Mouse (Mus musculus): Measurements from ENCODE around the gene Taf11. TPM values are rescaled to one million over a fixed set of nuclear protein-coding genes. Genes with fewer than 3 reads are reported as not detected.
A peak's percentile ranks its signal among the peaks of the same experiment; 100 is the strongest.

The Taf11 gene
- polyA plus RNA-seq, 1 experiment from 2014 or later = 20.6 TPM

GRCm38 (mm10) chr17:27871851-27872250 lies 37.8 kb downstream of the Taf11 start:
- Histone ChIP-seq H3K36me3 (ENCODE audit: control insufficient read depth, insufficient read depth) (no peaks in the 10 kb centered on the region), H3K9me3 (replicated peaks; ENCODE audit: control insufficient read depth, low read length) (no peaks in the 10 kb centered on the region), H3K27ac (ENCODE audit: low read length) (no peak overlapping the region), H3K4me1 (ENCODE audit: control insufficient read depth, low read depth, low read length) (peaks cover 18% of the 10 kb centered on the region), H3K4me2 (ENCODE audit: low read depth, low read length) (no peak overlapping the region), H3K4me3 (ENCODE audit: low read depth, low read length) (no peak overlapping the region), H3K27me3 (ENCODE audit: control insufficient read depth, insufficient read depth, low read depth, low read length) (no peaks in the 10 kb centered on the region), H3K9ac (ENCODE audit: low read depth, low read length) (no peak overlapping the region)
- no peak for ATAC-seq (ENCODE audit: low read depth)
- 76% methylated on average over 3 of the region's 3 CpGs for WGBS (ENCODE audit: insufficient replicate concordance)

DNA sequence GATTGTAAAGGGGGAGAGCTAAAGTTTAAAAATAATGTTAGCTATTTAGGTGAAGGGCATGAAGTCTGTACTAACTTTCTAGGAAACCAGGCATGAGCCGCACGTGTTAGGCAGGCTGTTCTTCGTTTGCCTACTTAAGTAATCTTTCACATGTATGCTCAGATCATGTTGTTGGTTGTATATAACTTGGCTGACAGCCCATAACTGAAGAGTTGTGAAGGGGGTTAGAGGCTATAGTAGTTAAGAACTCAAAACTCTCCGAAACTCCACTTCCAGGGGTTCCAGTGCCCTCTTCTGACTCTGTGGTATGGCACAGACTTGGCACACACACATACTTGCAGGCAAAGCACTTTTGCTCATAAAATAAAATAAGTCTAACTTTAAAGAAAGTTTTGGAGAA lies 42.9 kb downstream of the Taf11 start:
- Histone ChIP-seq H3K27ac (ENCODE audit: low read length) (no peak overlapping the region), H3K4me3 (ENCODE audit: low read depth, low read length) (no peak overlapping the region), H3K9me3 (replicated peaks; ENCODE audit: control insufficient read depth, low read length) (no peaks in the 10 kb centered on the region), H3K9ac (ENCODE audit: low read depth, low read length) (no peak overlapping the region), H3K4me1 (ENCODE audit: control insufficient read depth, low read depth, low read length) (no peaks in the 10 kb centered on the region; the same call in 1 of the 2 replicates), H3K27me3 (ENCODE audit: control insufficient read depth, insufficient read depth, low read depth, low read length) (no peaks in the 10 kb centered on the region), H3K36me3 (ENCODE audit: control insufficient read depth, insufficient read depth) (no peaks in the 10 kb centered on the region), H3K4me2 (ENCODE audit: low read depth, low read length) (no peak overlapping the region)
- ATAC-seq (ENCODE audit: low read depth) = no peak
- WGBS (ENCODE audit: insufficient replicate concordance) = 75% methylated on average over 4 of the region's 4 CpGs

DNA sequence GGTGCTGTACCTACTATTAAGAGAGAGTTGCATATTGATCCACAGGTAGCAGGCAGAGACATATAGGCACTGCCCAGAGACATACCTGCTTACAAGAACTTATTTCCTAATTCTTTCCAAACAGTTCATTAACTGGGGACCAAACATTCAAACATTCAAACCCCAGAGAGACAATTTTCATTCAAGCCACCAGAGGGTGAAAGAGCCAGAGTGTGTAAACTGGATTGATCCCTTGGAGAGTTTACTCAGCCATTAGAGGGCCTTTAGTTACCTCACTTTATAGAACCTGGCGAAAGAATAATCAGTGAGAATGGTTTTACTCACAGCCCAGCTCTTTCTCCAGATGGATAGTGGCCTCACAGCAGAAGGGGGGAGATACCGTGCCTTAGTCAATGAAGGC lies 44.2 kb downstream of the Taf11 start:
- Histone ChIP-seq H3K36me3 (ENCODE audit: control insufficient read depth, insufficient read depth) (no peaks in the 10 kb centered on the region), H3K9ac (ENCODE audit: low read depth, low read length) (no peak overlapping the region), H3K9me3 (replicated peaks; ENCODE audit: control insufficient read depth, low read length) (no peaks in the 10 kb centered on the region), H3K4me3 (ENCODE audit: low read depth, low read length) (no peak overlapping the region), H3K27ac (ENCODE audit: low read length) (no peak overlapping the region), H3K4me2 (ENCODE audit: low read depth, low read length) (no peak overlapping the region), H3K27me3 (ENCODE audit: control insufficient read depth, insufficient read depth, low read depth, low read length) (no peaks in the 10 kb centered on the region), H3K4me1 (ENCODE audit: control insufficient read depth, low read depth, low read length) (no peaks in the 10 kb centered on the region; the same call in 1 of the 2 replicates)
- WGBS (ENCODE audit: insufficient replicate concordance) = 62% methylated on average over 2 of the region's 2 CpGs
- no peak for ATAC-seq (ENCODE audit: low read depth)

DNA sequence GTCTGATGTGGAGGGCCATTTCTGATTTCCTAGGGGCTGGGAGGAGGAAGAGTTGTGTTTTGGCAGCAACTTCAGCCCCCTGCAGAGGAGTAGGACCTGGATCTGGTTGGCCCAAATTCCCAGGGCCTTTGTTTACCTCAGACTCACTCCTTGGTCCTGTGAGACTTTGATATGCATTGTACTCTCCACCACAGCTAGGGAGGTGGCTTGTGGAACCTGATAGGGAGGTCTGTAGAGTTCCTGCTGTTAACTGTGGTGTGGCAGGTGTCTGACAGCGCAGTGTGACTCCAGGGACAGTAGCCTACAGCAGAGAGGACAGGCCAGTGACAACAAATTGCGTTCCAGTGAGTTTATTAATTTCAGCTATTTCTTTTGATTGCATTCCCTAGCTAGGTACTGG lies 50.5 kb downstream of the Taf11 start:
- Histone ChIP-seq H3K9me3 (replicated peaks; ENCODE audit: control insufficient read depth, low read length) (no peaks in the 10 kb centered on the region), H3K27me3 (ENCODE audit: control insufficient read depth, insufficient read depth, low read depth, low read length) (no peaks in the 10 kb centered on the region), H3K36me3 (ENCODE audit: control insufficient read depth, insufficient read depth) (peaks cover 3% of the 10 kb centered on the region; the same call in 1 of the 2 replicates), H3K27ac (ENCODE audit: low read length) (peak overlapping the region; percentile 38; the same call in 1 of the 2 replicates), H3K4me2 (ENCODE audit: low read depth, low read length) (peak overlapping the region; percentile 97), H3K4me3 (ENCODE audit: low read depth, low read length) (no peak overlapping the region; the same call in 1 of the 2 replicates), H3K9ac (ENCODE audit: low read depth, low read length) (peak overlapping the region; percentile 1; the same call in 1 of the 2 replicates), H3K4me1 (ENCODE audit: control insufficient read depth, low read depth, low read length) (peaks cover 34% of the 10 kb centered on the region)
- ATAC-seq (ENCODE audit: low read depth) = peak; percentile 59
- WGBS (ENCODE audit: insufficient replicate concordance) = 10% methylated on average over 2 of the region's 2 CpGs

- Histone ChIP-seq H3K27me3 (ENCODE audit: control insufficient read depth, insufficient read depth, low read depth, low read length) (no peaks in the 10 kb centered on the region), H3K4me3 (ENCODE audit: low read depth, low read length) (peak overlapping the region; percentile 92), H3K9ac (ENCODE audit: low read depth, low read length) (peak overlapping the region; percentile 90), H3K27ac (ENCODE audit: low read length) (peak overlapping the region; percentile 90), H3K4me1 (ENCODE audit: control insufficient read depth, low read depth, low read length) (peaks cover 34% of the 10 kb centered on the region), H3K36me3 (ENCODE audit: control insufficient read depth, insufficient read depth) (peaks cover 8% of the 10 kb centered on the region; the same call in 1 of the 2 replicates), H3K9me3 (replicated peaks; ENCODE audit: control insufficient read depth, low read length) (no peaks in the 10 kb centered on the region), H3K4me2 (ENCODE audit: low read depth, low read length) (peak overlapping the region; percentile 97)
- 15% methylated on average over 11 of the region's 11 CpGs for WGBS (ENCODE audit: insufficient replicate concordance)
- peak; percentile 20; the same call in 1 of the 2 replicates for ATAC-seq (ENCODE audit: low read depth)
Observed at GRCm38 (mm10) chr17:27857649-27858475, 51.8 kb downstream of the Taf11 start.

- Histone ChIP-seq H3K4me3 (ENCODE audit: low read depth, low read length) (peak overlapping the region; percentile 92), H3K4me1 (ENCODE audit: control insufficient read depth, low read depth, low read length) (peaks cover 34% of the 10 kb centered on the region), H3K27me3 (ENCODE audit: control insufficient read depth, insufficient read depth, low read depth, low read length) (no peaks in the 10 kb centered on the region), H3K36me3 (ENCODE audit: control insufficient read depth, insufficient read depth) (peaks cover 16% of the 10 kb centered on the region), H3K27ac (ENCODE audit: low read length) (peak overlapping the region; percentile 90), H3K9me3 (replicated peaks; ENCODE audit: control insufficient read depth, low read length) (no peaks in the 10 kb centered on the region), H3K4me2 (ENCODE audit: low read depth, low read length) (peak overlapping the region; percentile 97), H3K9ac (ENCODE audit: low read depth, low read length) (peak overlapping the region; percentile 90)
- peak; percentile 59 for ATAC-seq (ENCODE audit: low read depth)
- WGBS (ENCODE audit: insufficient replicate concordance) = under 1% methylated on average over 52 of the region's 52 CpGs
Observed at GRCm38 (mm10) chr17:27856798-27857648, 52.6 kb downstream of the Taf11 start.

DNA sequence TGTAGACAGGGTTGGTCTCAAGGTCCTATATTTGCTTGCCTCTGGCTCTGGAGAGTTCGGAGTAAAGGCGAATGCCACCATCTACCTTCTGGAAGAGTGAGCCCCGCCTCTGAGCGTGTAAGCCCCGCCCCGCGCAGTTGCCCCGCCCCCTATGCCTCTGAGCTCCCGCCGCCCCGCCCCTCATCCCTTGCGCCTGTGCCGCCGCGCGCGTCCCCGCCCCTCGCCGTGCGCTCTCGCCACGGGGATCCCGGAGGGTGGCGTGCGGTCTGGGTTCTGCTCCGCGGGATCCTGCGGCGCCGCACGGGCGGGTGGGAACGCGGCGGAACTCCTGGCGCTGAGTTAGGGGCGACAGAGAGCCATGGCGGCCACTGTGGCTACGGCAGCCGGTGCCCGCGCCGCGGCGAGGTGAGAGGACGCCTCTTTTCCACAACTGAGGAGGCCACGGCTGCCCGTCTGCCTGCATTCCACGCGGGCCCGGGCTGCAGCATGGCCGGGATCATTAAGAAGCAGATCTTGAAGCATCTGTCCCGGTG lies 53.3 kb downstream of the Taf11 start, which contains the start of gene Uhrf1bp1:
Uhrf1bp1 (plus strand) TSS at position 177 of the 533 bp plus-strand sequence.
- H3K4me1 ChIP-seq (ENCODE audit: control insufficient read depth, low read depth, low read length) = peaks cover 34% of the 10 kb centered on the region
- peak within 1 kb of the TSS; percentile 90 for H3K9ac ChIP-seq (ENCODE audit: low read depth, low read length)
- peak within 1 kb of the TSS; percentile 92 for H3K4me3 ChIP-seq (ENCODE audit: low read depth, low read length)
- H3K4me2 ChIP-seq (ENCODE audit: low read depth, low read length) = peak within 1 kb of the TSS; percentile 97
- H3K27ac ChIP-seq (ENCODE audit: low read length) = peak within 1 kb of the TSS; percentile 90
- H3K27me3 ChIP-seq (ENCODE audit: control insufficient read depth, insufficient read depth, low read depth, low read length) = no peaks in the 10 kb centered on the region
- under 1% methylated on average over 54 of the region's 54 CpGs for WGBS (ENCODE audit: insufficient replicate concordance)
- peaks cover 16% of the 10 kb centered on the region for H3K36me3 ChIP-seq (ENCODE audit: control insufficient read depth, insufficient read depth)
- H3K9me3 ChIP-seq (replicated peaks; ENCODE audit: control insufficient read depth, low read length) = no peaks in the 10 kb centered on the region
- ATAC-seq (ENCODE audit: low read depth) = peak; percentile 82

All from liver, embryonic 16.5 days (tissue).